Mouse (Mus musculus) cerebellum, adult 11-12 months (tissue): Measurements from ENCODE around the gene Zfp704.

Source experiments
- DNase-seq: peaks from one replicate; pipeline ENCODE4 v3.0.0; 2022

The Zfp704 gene

DNA sequence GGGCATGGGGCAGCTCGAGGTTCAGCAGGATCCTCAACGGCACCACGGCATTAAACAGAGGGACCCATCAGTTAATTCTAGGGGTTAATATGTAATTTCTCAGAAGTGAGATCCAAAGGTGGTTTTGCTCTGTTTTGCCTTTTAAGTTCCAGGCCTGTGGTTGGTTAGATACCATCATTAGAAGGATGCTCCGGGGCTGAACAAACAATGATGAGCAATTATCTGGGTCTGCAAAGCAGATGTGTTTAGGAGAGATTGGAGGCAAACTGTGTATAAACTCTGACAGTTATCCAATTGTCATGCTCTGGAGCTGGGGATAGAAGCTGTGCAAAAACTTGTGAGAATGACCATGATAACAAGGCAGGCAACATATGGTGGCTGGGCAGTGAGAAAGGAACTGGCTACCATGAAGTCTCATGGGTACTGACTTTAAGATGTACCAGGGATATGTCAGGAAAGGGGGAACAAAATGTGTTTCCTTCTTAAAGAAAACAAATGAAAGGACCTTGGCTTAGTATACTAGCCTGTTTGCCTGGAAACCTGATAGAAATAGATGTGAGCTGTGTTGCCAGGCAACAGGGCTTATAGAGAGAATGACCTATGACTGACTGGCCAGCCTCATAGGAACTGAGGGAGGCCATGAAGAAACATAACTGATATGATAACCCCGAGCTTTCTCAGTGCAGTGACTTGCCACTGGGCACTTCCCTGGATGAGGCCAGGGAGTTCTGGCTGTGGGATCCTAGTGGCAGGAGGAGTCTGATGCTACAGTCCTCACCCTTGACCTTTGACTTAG, 206.4 kb downstream of the Zfp704 start:
- no peak for DNase-seq

DNA sequence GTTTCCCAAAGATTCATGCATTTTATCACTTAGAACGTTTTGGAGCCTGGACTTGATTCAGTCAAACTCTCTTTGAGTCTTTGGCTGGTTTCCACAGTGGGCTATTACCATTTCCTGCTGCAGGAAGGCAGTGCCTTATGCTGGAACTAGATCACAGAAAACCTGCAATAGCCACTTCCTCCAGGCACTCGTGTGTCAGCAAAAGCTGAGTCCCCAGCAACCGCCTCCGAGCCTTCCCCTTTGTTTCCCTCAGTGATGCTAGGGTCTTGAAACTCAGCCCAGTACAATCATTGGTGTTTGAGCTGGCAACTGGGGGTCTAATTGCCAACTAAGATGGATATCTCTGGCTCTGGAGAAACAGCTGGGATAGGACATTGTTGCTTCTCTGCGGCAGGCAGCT, 207.0 kb downstream of the Zfp704 start:
- DNase-seq = no peak

- DNase-seq = no peak
Measured at GRCm38 (mm10) chr3:9402345-9402744, 207.5 kb downstream of the Zfp704 start.

- no peak for DNase-seq
Measured at GRCm38 (mm10) chr3:9401685-9402084, 208.2 kb downstream of the Zfp704 start.

- no peak for DNase-seq
Measured at GRCm38 (mm10) chr3:9400886-9401221, 209.0 kb downstream of the Zfp704 start.

- peak; percentile 22 for DNase-seq
Measured at GRCm38 (mm10) chr3:9400201-9400885, 209.5 kb downstream of the Zfp704 start.

- DNase-seq = no peak
Measured at GRCm38 (mm10) chr3:9398271-9398670, 211.6 kb downstream of the Zfp704 start.
